Mouse (Mus musculus): Measurements from ENCODE around the gene Tmprss3.

GRCm38 (mm10) chr17:31223835-31224234 lies 25.1 kb upstream of the Tmprss3 start:
- no peak for TF ChIP-seq CTCF (conservative IDR thresholded peaks at IDR 0.05; ENCODE audit: low read length)
- no peak for TF ChIP-seq POU5F1 (IDR thresholded peaks at IDR 0.05; ENCODE audit: borderline replicate concordance, low read length)
